Mouse (Mus musculus) spleen, embryonic (tissue): Measurements from ENCODE around the gene Prg3.

Experiments
- CTCF ChIA-PET: fragments of 350-600 bp; sonication (Branson Sonifier 250); formaldehyde crosslinking; loops from one replicate; lab custom pipeline; 2022; lab: Charles Lee

The Prg3 gene

GRCm38 (mm10) chr2:84987930-84988329, at the start of gene Prg3:
Prg3 (plus strand) TSS chr2:84988215.
- CTCF ChIA-PET = no interaction called here

- CTCF ChIA-PET = interaction anchor here (0.7 kb wide), 1 partner anchor 41 kb away, joined by 7 read pairs; no protein-coding TSS in a partner anchor
Observed at GRCm38 (mm10) chr2:84938249-84938946, 49.6 kb upstream of the Prg3 start.

GRCm38 (mm10) chr2:84939306-84939705, 48.7 kb upstream of the Prg3 start:
- CTCF ChIA-PET = interaction anchor here (0.7 kb wide), 2 partner anchors 23 to 112 kb away, joined by 3 to 5 read pairs; no protein-coding TSS in a partner anchor

- CTCF ChIA-PET = interaction anchor here (0.7 kb wide), 2 partner anchors 23 to 112 kb away, joined by 3 to 5 read pairs; no protein-coding TSS in a partner anchor
Observed at GRCm38 (mm10) chr2:84939711-84940110, 48.3 kb upstream of the Prg3 start.

GRCm38 (mm10) chr2:84941332-84941731, 46.7 kb upstream of the Prg3 start:
- CTCF ChIA-PET = no interaction called here

- CTCF ChIA-PET = no interaction called here
Observed at GRCm38 (mm10) chr2:84941795-84942194, 46.2 kb upstream of the Prg3 start.

GRCm38 (mm10) chr2:84947154-84947771, 40.8 kb upstream of the Prg3 start:
- CTCF ChIA-PET = interaction anchor here (0.6 kb wide), 1 partner anchor 32 kb away, joined by 5 read pairs; no protein-coding TSS in a partner anchor

GRCm38 (mm10) chr2:84948252-84948651, 39.8 kb upstream of the Prg3 start:
- CTCF ChIA-PET = no interaction called here

GRCm38 (mm10) chr2:84948721-84949120, 39.3 kb upstream of the Prg3 start:
- CTCF ChIA-PET = no interaction called here

GRCm38 (mm10) chr2:84951027-84951426, 37.0 kb upstream of the Prg3 start:
- CTCF ChIA-PET = interaction anchor here (0.6 kb wide), 1 partner anchor 62 kb away, joined by 5 read pairs; no protein-coding TSS in a partner anchor

GRCm38 (mm10) chr2:84952251-84952650, 35.8 kb upstream of the Prg3 start:
- CTCF ChIA-PET = interaction anchor here (0.7 kb wide), 1 partner anchor 72 kb away, joined by 3 read pairs; no protein-coding TSS in a partner anchor

- CTCF ChIA-PET = interaction anchor here (0.7 kb wide), 1 partner anchor 71 kb away, joined by 3 read pairs; no protein-coding TSS in a partner anchor
Observed at GRCm38 (mm10) chr2:84952693-84953092, 35.3 kb upstream of the Prg3 start.

GRCm38 (mm10) chr2:84955435-84955834, 32.6 kb upstream of the Prg3 start:
- CTCF ChIA-PET = interaction anchor here (0.7 to 1.6 kb wide), 2 partner anchors 18 to 53 kb away, joined by 5 to 15 read pairs; no protein-coding TSS in a partner anchor

GRCm38 (mm10) chr2:84956274-84956673, 31.7 kb upstream of the Prg3 start:
- CTCF ChIA-PET = interaction anchor here (0.8 to 1.6 kb wide), 3 partner anchors 12 to 52 kb away, joined by 4 to 15 read pairs (median 6); no protein-coding TSS in a partner anchor

GRCm38 (mm10) chr2:84958588-84959264, 29.3 kb upstream of the Prg3 start:
- CTCF ChIA-PET = interaction anchor here (0.7 to 1.0 kb wide), 2 partner anchors 44 to 61 kb away, joined by 5 to 6 read pairs; no protein-coding TSS in a partner anchor

GRCm38 (mm10) chr2:84961300-84961699, 26.7 kb upstream of the Prg3 start:
- CTCF ChIA-PET = no interaction called here

- CTCF ChIA-PET = interaction anchor here (0.6 kb wide), 1 partner anchor 22 kb away, joined by 3 read pairs; no protein-coding TSS in a partner anchor
Observed at GRCm38 (mm10) chr2:84961901-84962300, 26.1 kb upstream of the Prg3 start.

GRCm38 (mm10) chr2:84962906-84963507, 25.0 kb upstream of the Prg3 start:
- CTCF ChIA-PET = no interaction called here

- CTCF ChIA-PET = no interaction called here
Observed at GRCm38 (mm10) chr2:84964111-84964801, 23.8 kb upstream of the Prg3 start.

- CTCF ChIA-PET = interaction anchor here (0.5 to 2.0 kb wide), 2 partner anchors 11 to 1207 kb away, joined by 4 to 5 read pairs; no protein-coding TSS in a partner anchor
Observed at GRCm38 (mm10) chr2:84967318-84967991, 20.6 kb upstream of the Prg3 start.
